Mouse (Mus musculus) hindbrain, embryonic 12.5 days (tissue): Measurements from ENCODE around the gene Dhx57. TPM values are rescaled to one million over a fixed set of nuclear protein-coding genes. Genes with fewer than 3 reads are reported as not detected.

Experiments
- ATAC-seq: fragments of 200-750 bp; cut with Nextera tagmentation; 2 replicates; pipeline ENCODE4 v1.8.0; 2017; ENCODE audit warnings: moderate TSS enrichment; ENCODE audit not compliant: low FRiP score
- H3K27ac ChIP-seq: fragments of 300-500 bp; sonication (generic); 2 replicates; pipeline ENCODE4 v1.5.1; 2016; ENCODE audit warnings: mild to moderate bottlenecking
- H3K27me3 ChIP-seq: fragments of 300-500 bp; sonication (generic); 2 replicates; pipeline ENCODE4 v1.6.1; 2016; ENCODE audit warnings: mild to moderate bottlenecking
- H3K36me3 ChIP-seq: fragments of 300-500 bp; sonication (generic); 2 replicates; pipeline ENCODE4 v1.6.1; 2016; ENCODE audit warnings: mild to moderate bottlenecking
- H3K4me1 ChIP-seq: fragments of 300-500 bp; sonication (generic); 2 replicates; pipeline ENCODE4 v1.6.1; 2016
- H3K4me2 ChIP-seq: fragments of 300-500 bp; sonication (generic); replicated peaks from 2 replicates; pipeline ENCODE4 v1.6.1; 2016; ENCODE audit warnings: mild to moderate bottlenecking
- H3K4me3 ChIP-seq: fragments of 300-500 bp; sonication (generic); 2 replicates; pipeline ENCODE4 v1.5.1; 2016; ENCODE audit warnings: mild to moderate bottlenecking
- H3K9ac ChIP-seq: fragments of 300-500 bp; sonication (generic); 2 replicates; pipeline ENCODE4 v1.6.1; 2016; ENCODE audit warnings: mild to moderate bottlenecking, moderate library complexity
- H3K9me3 ChIP-seq: fragments of 300-500 bp; sonication (generic); replicated peaks from 2 replicates; pipeline ENCODE4 v1.6.1; 2016; ENCODE audit warnings: mild to moderate bottlenecking
- WGBS: fragments of 180-500 bp; shearing (Covaris S2); methylation state at CpG from one replicate; pipeline ENCODE4 v1.1.7; 2016; 5-methylcytosine and 5-hydroxymethylcytosine counted together
- polyA plus RNA-seq: library from polyadenylated mRNA; unstranded; fragments of >200 nt; fragmentation: Nextera tagmentation; extraction: Ambion mirVana; gene quantifications from 2 replicates; pipeline ENCODE4 v1.2.1, GENCODE M21; 2016

Dhx57 gene
- 42.7 and 44.6 TPM in 2 replicates for polyA plus RNA-seq

- peak; percentile 99 for ATAC-seq
- no peaks in the 10 kb centered on the region for H3K36me3 ChIP-seq
Observed at GRCm38 (mm10) chr17:80290074-80290657, at the start of gene Dhx57, which contains the start of gene Morn2. Gene Dhx57 (minus strand): TSS chr17:80290476. Gene Morn2 (plus strand): TSS chr17:80290203.

GRCm38 (mm10) chr17:80332386-80332785, 42.1 kb upstream of the Dhx57 start:
- Histone ChIP-seq H3K27me3 (no peaks in the 10 kb centered on the region), H3K4me3 (no peak overlapping the region), H3K4me1 (no peaks in the 10 kb centered on the region), H3K4me2 (no peak overlapping the region), H3K9ac (no peak overlapping the region), H3K27ac (no peak overlapping the region), H3K9me3 (no peaks in the 10 kb centered on the region), H3K36me3 (no peaks in the 10 kb centered on the region)
- 82% methylated on average over 2 of the region's 2 CpGs for WGBS
- ATAC-seq: no peak

More at GRCm38 (mm10) chr17:80290074-80290657, at the start of gene Dhx57, which contains the start of gene Morn2:
- Histone ChIP-seq H3K4me2 (peak within 1 kb of the TSS; percentile 56), H3K27ac (peak within 1 kb of the TSS; percentile 93), H3K9ac (peak within 1 kb of the TSS; percentile 87), H3K4me1 (peaks cover 13% of the 10 kb centered on the region), H3K9me3 (no peaks in the 10 kb centered on the region), H3K27me3 (no peaks in the 10 kb centered on the region), H3K4me3 (peak within 1 kb of the TSS; percentile 92)
- under 1% methylated on average over 35 of the region's 35 CpGs for WGBS

GRCm38 (mm10) chr17:80326431-80326830, 36.2 kb upstream of the Dhx57 start:
- no peak overlapping the region for H3K4me2 ChIP-seq
- H3K9me3 ChIP-seq: no peaks in the 10 kb centered on the region
- no peak for ATAC-seq
- H3K36me3 ChIP-seq: no peaks in the 10 kb centered on the region
- no peak overlapping the region for H3K27ac ChIP-seq
- no peak overlapping the region for H3K9ac ChIP-seq
- WGBS: 82% methylated on average over 3 of the region's 3 CpGs
- H3K4me1 ChIP-seq: no peaks in the 10 kb centered on the region
- no peak overlapping the region for H3K4me3 ChIP-seq
- H3K27me3 ChIP-seq: no peaks in the 10 kb centered on the region

GRCm38 (mm10) chr17:80325456-80325855, 35.2 kb upstream of the Dhx57 start:
- no peaks in the 10 kb centered on the region for H3K27me3 ChIP-seq
- 89% methylated on average over 5 of the region's 5 CpGs for WGBS
- H3K4me3 ChIP-seq: no peak overlapping the region

GRCm38 (mm10) chr17:80324521-80324920, 34.2 kb upstream of the Dhx57 start:
- Histone ChIP-seq H3K9ac (no peak overlapping the region), H3K36me3 (no peaks in the 10 kb centered on the region), H3K27me3 (no peaks in the 10 kb centered on the region), H3K4me2 (no peak overlapping the region), H3K4me1 (no peaks in the 10 kb centered on the region), H3K4me3 (no peak overlapping the region), H3K27ac (no peak overlapping the region), H3K9me3 (no peaks in the 10 kb centered on the region)
- ATAC-seq: no peak
- WGBS: 86% methylated on average over 7 of the region's 7 CpGs

More at GRCm38 (mm10) chr17:80325456-80325855, 35.2 kb upstream of the Dhx57 start:
- no peak overlapping the region for H3K27ac ChIP-seq
- no peaks in the 10 kb centered on the region for H3K4me1 ChIP-seq
- H3K36me3 ChIP-seq: no peaks in the 10 kb centered on the region
- no peaks in the 10 kb centered on the region for H3K9me3 ChIP-seq
- no peak overlapping the region for H3K4me2 ChIP-seq
- no peak for ATAC-seq
- H3K9ac ChIP-seq: no peak overlapping the region

- WGBS: 81% methylated on average over 8 of the region's 8 CpGs
- H3K9ac ChIP-seq: no peak overlapping the region
- no peak for ATAC-seq
- no peak overlapping the region for H3K4me3 ChIP-seq
- H3K9me3 ChIP-seq: no peaks in the 10 kb centered on the region
- H3K27ac ChIP-seq: no peak overlapping the region
- H3K4me1 ChIP-seq: no peaks in the 10 kb centered on the region
- no peaks in the 10 kb centered on the region for H3K27me3 ChIP-seq
- H3K36me3 ChIP-seq: no peaks in the 10 kb centered on the region
- no peak overlapping the region for H3K4me2 ChIP-seq
Observed at GRCm38 (mm10) chr17:80323658-80324057, 33.4 kb upstream of the Dhx57 start.

- Histone ChIP-seq H3K4me2 (no peak overlapping the region), H3K36me3 (no peaks in the 10 kb centered on the region), H3K9me3 (no peaks in the 10 kb centered on the region), H3K27me3 (no peaks in the 10 kb centered on the region), H3K4me1 (no peaks in the 10 kb centered on the region), H3K4me3 (no peak overlapping the region), H3K9ac (no peak overlapping the region), H3K27ac (no peak overlapping the region)
- WGBS: 84% methylated on average over 4 of the region's 4 CpGs
- no peak for ATAC-seq
Observed at GRCm38 (mm10) chr17:80323015-80323414, 32.7 kb upstream of the Dhx57 start.

- Histone ChIP-seq H3K9me3 (no peaks in the 10 kb centered on the region), H3K27me3 (no peaks in the 10 kb centered on the region), H3K27ac (no peak overlapping the region), H3K4me2 (no peak overlapping the region), H3K36me3 (no peaks in the 10 kb centered on the region), H3K9ac (no peak overlapping the region), H3K4me3 (no peak overlapping the region), H3K4me1 (no peaks in the 10 kb centered on the region)
- no peak for ATAC-seq
- WGBS: 93% methylated on average over 6 of the region's 6 CpGs
Observed at GRCm38 (mm10) chr17:80322228-80322627, 32.0 kb upstream of the Dhx57 start.

GRCm38 (mm10) chr17:80312405-80312804, 22.1 kb upstream of the Dhx57 start:
- no peak overlapping the region for H3K4me3 ChIP-seq
- H3K9me3 ChIP-seq: no peaks in the 10 kb centered on the region
- H3K4me2 ChIP-seq: no peak overlapping the region
- no peak overlapping the region for H3K27ac ChIP-seq
- no peaks in the 10 kb centered on the region for H3K27me3 ChIP-seq
- ATAC-seq: no peak
- WGBS: 87% methylated on average over 4 of the region's 4 CpGs
- H3K36me3 ChIP-seq: no peaks in the 10 kb centered on the region
- H3K4me1 ChIP-seq: peaks cover 3% of the 10 kb centered on the region; the same call in 1 of the 2 replicates
- no peak overlapping the region for H3K9ac ChIP-seq

GRCm38 (mm10) chr17:80311761-80312160, 21.5 kb upstream of the Dhx57 start:
- H3K36me3 ChIP-seq: no peaks in the 10 kb centered on the region
- H3K4me1 ChIP-seq: peaks cover 3% of the 10 kb centered on the region; the same call in 1 of the 2 replicates
- no peak overlapping the region for H3K9ac ChIP-seq
- no peaks in the 10 kb centered on the region for H3K27me3 ChIP-seq
- H3K27ac ChIP-seq: no peak overlapping the region
- no peak overlapping the region for H3K4me2 ChIP-seq
- WGBS: 65% methylated on average over 9 of the region's 9 CpGs
- no peaks in the 10 kb centered on the region for H3K9me3 ChIP-seq
- H3K4me3 ChIP-seq: no peak overlapping the region
- ATAC-seq: no peak

GRCm38 (mm10) chr17:80307251-80307650, 17.0 kb upstream of the Dhx57 start, which contains the start of gene Arhgef33:
Gene Arhgef33 (plus strand): TSS chr17:80307407.
- Histone ChIP-seq H3K27me3 (no peaks in the 10 kb centered on the region), H3K4me1 (peaks cover 3% of the 10 kb centered on the region; the same call in 1 of the 2 replicates), H3K4me2 (no peak within 1 kb of the TSS), H3K27ac (no peak within 1 kb of the TSS), H3K4me3 (no peak within 1 kb of the TSS), H3K9ac (no peak within 1 kb of the TSS), H3K9me3 (no peaks in the 10 kb centered on the region), H3K36me3 (no peaks in the 10 kb centered on the region)
- ATAC-seq: no peak
- WGBS: 90% methylated on average over 1 of the region's 1 CpGs

GRCm38 (mm10) chr17:80298844-80299243, 8.6 kb upstream of the Dhx57 start:
- H3K4me3 ChIP-seq: no peak overlapping the region
- no peak overlapping the region for H3K4me2 ChIP-seq
- no peaks in the 10 kb centered on the region for H3K9me3 ChIP-seq
- no peaks in the 10 kb centered on the region for H3K27me3 ChIP-seq
- H3K36me3 ChIP-seq: no peaks in the 10 kb centered on the region
- H3K27ac ChIP-seq: no peak overlapping the region
- H3K4me1 ChIP-seq: no peaks in the 10 kb centered on the region
- H3K9ac ChIP-seq: no peak overlapping the region
- 88% methylated on average over 5 of the region's 5 CpGs for WGBS
- ATAC-seq: no peak

GRCm38 (mm10) chr17:80295258-80295657, 5.0 kb upstream of the Dhx57 start:
- 94% methylated on average over 5 of the region's 5 CpGs for WGBS
- no peaks in the 10 kb centered on the region for H3K9me3 ChIP-seq
- ATAC-seq: no peak

More at GRCm38 (mm10) chr17:80295258-80295657, 5.0 kb upstream of the Dhx57 start:
- no peak overlapping the region for H3K27ac ChIP-seq
- no peak overlapping the region for H3K9ac ChIP-seq
- H3K4me1 ChIP-seq: no peaks in the 10 kb centered on the region
- no peak overlapping the region for H3K4me3 ChIP-seq
- H3K27me3 ChIP-seq: no peaks in the 10 kb centered on the region
- H3K36me3 ChIP-seq: no peaks in the 10 kb centered on the region
- no peak overlapping the region for H3K4me2 ChIP-seq
